Mouse (Mus musculus): ENCODE measurements at regions not wholly inside any gene's neighbourhood (a gene's known extent, or its start where the extent isn't known, plus 50 kb on each side); places are given as distances from the start of the nearest gene placed in this dataset.

DNA sequence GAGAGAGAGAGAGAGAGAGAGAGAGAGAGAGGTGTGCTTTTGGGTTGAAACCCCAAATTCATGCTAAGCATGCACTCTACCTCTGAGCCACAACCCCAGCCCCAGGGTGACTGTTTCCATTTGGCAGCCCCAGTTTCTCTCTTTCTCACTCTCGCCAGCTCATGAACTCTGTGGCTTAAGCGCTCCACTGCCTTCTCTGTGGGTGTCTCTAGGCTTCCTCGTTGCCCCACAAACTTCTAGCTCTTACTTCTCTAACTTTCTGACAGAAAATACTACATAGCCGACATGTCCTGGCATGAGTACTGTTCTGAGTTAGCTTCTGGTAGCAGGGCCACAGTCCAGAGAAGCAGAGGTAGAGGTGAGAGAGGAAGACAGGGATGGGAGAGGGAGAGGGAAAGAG is 110.8 kb upstream of the Marcks start:
- H3K4me1 ChIP-seq (replicated peaks; ENCODE audit: control insufficient read depth in 2 of 2, insufficient read depth in 2 of 2, low read length in 1 of 2) = no peaks in the 10 kb centered on the region; a peak in 1 of 4 replicates
- WGBS (ENCODE audit: insufficient replicate concordance) = 61% methylated on average over 4 of the region's 4 CpGs
- H3K4me3 ChIP-seq (ENCODE audit: insufficient read depth in 1 of 2, low read depth in 2 of 2, low read length in 2 of 2) = no peak overlapping the region
- no peak for DNase-seq (ENCODE audit: low read depth in 3 of 3, low spot score in 3 of 3)
- H3K27me3 ChIP-seq (ENCODE audit: control insufficient read depth, insufficient read depth, low read length) = no peaks in the 10 kb centered on the region
- H3K4me2 ChIP-seq (ENCODE audit: low read depth) = no peak overlapping the region
- no peak for TF ChIP-seq CTCF (IDR thresholded peaks at IDR 0.05; ENCODE audit: low read depth)
- no peak for TF ChIP-seq EP300 (IDR thresholded peaks at IDR 0.05; ENCODE audit: low read depth)
- no peak overlapping the region for H3K9ac ChIP-seq (replicated peaks)
- no peaks in the 10 kb centered on the region for H3K36me3 ChIP-seq (replicated peaks; ENCODE audit: control insufficient read depth, insufficient read depth, low read depth)
- no peak for ATAC-seq (ENCODE audit: insufficient read depth)
- H3K27ac ChIP-seq = no peak overlapping the region
- no peaks in the 10 kb centered on the region for H3K9me3 ChIP-seq (ENCODE audit: control insufficient read depth, low read length)

- no peaks in the 10 kb centered on the region for H3K9me3 ChIP-seq (ENCODE audit: control insufficient read depth, low read length)
- H3K4me1 ChIP-seq (replicated peaks; ENCODE audit: control insufficient read depth in 2 of 2, insufficient read depth in 2 of 2, low read length in 1 of 2) = no peaks in the 10 kb centered on the region; a peak in 1 of 4 replicates
- H3K36me3 ChIP-seq (replicated peaks; ENCODE audit: control insufficient read depth, insufficient read depth, low read depth) = no peaks in the 10 kb centered on the region
- no peak overlapping the region for H3K4me2 ChIP-seq (ENCODE audit: low read depth)
- H3K9ac ChIP-seq (replicated peaks) = no peak overlapping the region
- no peak overlapping the region for H3K27ac ChIP-seq
- ATAC-seq (ENCODE audit: insufficient read depth) (no peak), DNase-seq (ENCODE audit: low read depth in 3 of 3, low spot score in 3 of 3) (no peak)
- TF ChIP-seq CTCF (IDR thresholded peaks at IDR 0.05; ENCODE audit: low read depth) (no peak), EP300 (IDR thresholded peaks at IDR 0.05; ENCODE audit: low read depth) (no peak)
- no peak overlapping the region for H3K4me3 ChIP-seq (ENCODE audit: insufficient read depth in 1 of 2, low read depth in 2 of 2, low read length in 2 of 2)
- no peaks in the 10 kb centered on the region for H3K27me3 ChIP-seq (ENCODE audit: control insufficient read depth, insufficient read depth, low read length)
Measured at GRCm38 (mm10) chr10:37247121-37247520, 108.4 kb upstream of the Marcks start.

DNA sequence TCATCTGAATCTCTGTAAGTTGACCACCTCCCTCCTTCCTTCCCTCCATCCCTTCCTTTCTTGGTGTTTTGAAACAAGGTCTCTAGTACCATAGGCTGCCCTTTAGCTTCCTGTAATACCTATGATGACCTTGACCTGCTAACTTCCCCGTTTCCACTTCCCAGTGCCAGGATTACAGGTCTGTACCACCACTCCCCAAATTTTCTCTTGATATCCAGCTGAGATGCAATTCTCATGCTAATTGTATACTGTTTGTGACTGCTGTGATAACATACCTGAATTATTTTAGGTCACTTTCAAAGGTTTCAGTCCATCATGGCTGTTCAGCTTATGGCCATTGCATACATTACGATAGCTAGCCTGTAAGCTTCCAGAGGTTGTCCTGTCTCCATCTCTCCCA is 104.4 kb upstream of the Marcks start:
- TF ChIP-seq CTCF (IDR thresholded peaks at IDR 0.05; ENCODE audit: low read depth) (no peak), EP300 (IDR thresholded peaks at IDR 0.05; ENCODE audit: low read depth) (no peak)
- WGBS (ENCODE audit: insufficient replicate concordance) = 63% methylated on average over 2 of the region's 2 CpGs
- H3K27me3 ChIP-seq (ENCODE audit: control insufficient read depth, insufficient read depth, low read length) = no peaks in the 10 kb centered on the region
- H3K27ac ChIP-seq = no peak overlapping the region
- H3K4me1 ChIP-seq (replicated peaks; ENCODE audit: control insufficient read depth in 2 of 2, insufficient read depth in 2 of 2, low read length in 1 of 2) = no peaks in the 10 kb centered on the region; a peak in 2 of 4 replicates
- no peaks in the 10 kb centered on the region for H3K36me3 ChIP-seq (replicated peaks; ENCODE audit: control insufficient read depth, insufficient read depth, low read depth)
- no peaks in the 10 kb centered on the region for H3K9me3 ChIP-seq (ENCODE audit: control insufficient read depth, low read length)
- no peak overlapping the region for H3K9ac ChIP-seq (replicated peaks)
- ATAC-seq (ENCODE audit: insufficient read depth) = no peak
- H3K4me3 ChIP-seq (ENCODE audit: insufficient read depth in 1 of 2, low read depth in 2 of 2, low read length in 2 of 2) = no peak overlapping the region
- no peak for DNase-seq (ENCODE audit: low read depth in 3 of 3, low spot score in 3 of 3)
- no peak overlapping the region for H3K4me2 ChIP-seq (ENCODE audit: low read depth)

GRCm38 (mm10) chr10:37241821-37242263 is 103.1 kb upstream of the Marcks start:
- H3K4me3 ChIP-seq (ENCODE audit: insufficient read depth in 1 of 2, low read depth in 2 of 2, low read length in 2 of 2) = no peak overlapping the region
- TF ChIP-seq EP300 (IDR thresholded peaks at IDR 0.05; ENCODE audit: low read depth) (no peak), CTCF (IDR thresholded peaks at IDR 0.05; ENCODE audit: low read depth) (no peak)
- H3K9ac ChIP-seq (replicated peaks) = no peak overlapping the region
- H3K27ac ChIP-seq = no peak overlapping the region
- H3K9me3 ChIP-seq (ENCODE audit: control insufficient read depth, low read length) = no peaks in the 10 kb centered on the region
- H3K4me1 ChIP-seq (replicated peaks; ENCODE audit: control insufficient read depth in 2 of 2, insufficient read depth in 2 of 2, low read length in 1 of 2) = no peaks in the 10 kb centered on the region; a peak in 1 of 4 replicates
- DNase-seq (ENCODE audit: low read depth in 3 of 3, low spot score in 3 of 3) (no peak), ATAC-seq (ENCODE audit: insufficient read depth) (no peak)
- 66% methylated on average over 4 of the region's 4 CpGs for WGBS (ENCODE audit: insufficient replicate concordance)
- H3K4me2 ChIP-seq (ENCODE audit: low read depth) = no peak overlapping the region
- no peaks in the 10 kb centered on the region for H3K27me3 ChIP-seq (ENCODE audit: control insufficient read depth, insufficient read depth, low read length)
- no peaks in the 10 kb centered on the region for H3K36me3 ChIP-seq (replicated peaks; ENCODE audit: control insufficient read depth, insufficient read depth, low read depth)

DNA sequence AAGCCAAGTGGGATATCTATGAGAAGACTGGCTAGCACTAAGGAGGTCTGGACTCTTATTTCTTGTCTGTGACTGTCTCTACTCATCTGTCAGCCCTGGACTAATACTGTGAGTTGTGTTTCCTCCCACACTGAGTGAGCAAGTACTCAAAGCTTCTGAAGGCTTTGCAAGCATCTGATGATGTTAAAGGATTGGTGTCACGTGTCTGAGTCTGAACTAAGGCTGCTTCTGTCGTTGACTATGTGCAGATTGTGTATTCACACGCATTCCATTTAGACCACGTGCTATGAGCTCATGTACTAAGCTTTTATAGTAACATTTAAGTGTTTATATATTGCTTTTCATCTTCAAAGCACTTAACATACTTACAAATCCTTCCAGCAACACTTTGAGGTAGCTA is 101.9 kb upstream of the Marcks start:
- Histone ChIP-seq H3K4me1 (replicated peaks; ENCODE audit: control insufficient read depth in 2 of 2, insufficient read depth in 2 of 2, low read length in 1 of 2) (peaks cover 0 to 4% of the 10 kb centered on the region in 2 experiments; a peak in 2 of 4 replicates), H3K4me2 (ENCODE audit: low read depth) (no peak overlapping the region), H3K36me3 (replicated peaks; ENCODE audit: control insufficient read depth, insufficient read depth, low read depth) (no peaks in the 10 kb centered on the region), H3K9ac (replicated peaks) (no peak overlapping the region), H3K27me3 (ENCODE audit: control insufficient read depth, insufficient read depth, low read length) (no peaks in the 10 kb centered on the region), H3K4me3 (ENCODE audit: insufficient read depth in 1 of 2, low read depth in 2 of 2, low read length in 2 of 2) (no peak overlapping the region), H3K27ac (no peak overlapping the region), H3K9me3 (ENCODE audit: control insufficient read depth, low read length) (no peaks in the 10 kb centered on the region)
- TF ChIP-seq EP300 (IDR thresholded peaks at IDR 0.05; ENCODE audit: low read depth) (no peak), CTCF (IDR thresholded peaks at IDR 0.05; ENCODE audit: low read depth) (no peak)
- ATAC-seq (ENCODE audit: insufficient read depth) (no peak), DNase-seq (ENCODE audit: low read depth in 3 of 3, low spot score in 3 of 3) (no peak)
- 48% methylated on average over 4 of the region's 4 CpGs for WGBS (ENCODE audit: insufficient replicate concordance)
